Mouse (Mus musculus) adrenal gland, adult 10 weeks (tissue): ENCODE results near the gene Shisa8. TPM values are rescaled to one million over a fixed set of nuclear protein-coding genes. Genes with fewer than 3 reads are reported as not detected.

ENCODE experiments used
- polyA plus RNA-seq: library from polyadenylated mRNA; stranded (reverse); fragments of 350-450 nt; fragmentation: Illumina TruSeq; extraction: RNeasy Lipid Tissue Mini Kit (QIAGEN cat#74804); gene quantifications from one replicate; pipeline ENCODE4 v1.2.3, GENCODE M21; 2014; ENCODE audit warnings: low read depth, low replicate concordance

Shisa8 gene
- polyA plus RNA-seq, result not detected

DNA sequence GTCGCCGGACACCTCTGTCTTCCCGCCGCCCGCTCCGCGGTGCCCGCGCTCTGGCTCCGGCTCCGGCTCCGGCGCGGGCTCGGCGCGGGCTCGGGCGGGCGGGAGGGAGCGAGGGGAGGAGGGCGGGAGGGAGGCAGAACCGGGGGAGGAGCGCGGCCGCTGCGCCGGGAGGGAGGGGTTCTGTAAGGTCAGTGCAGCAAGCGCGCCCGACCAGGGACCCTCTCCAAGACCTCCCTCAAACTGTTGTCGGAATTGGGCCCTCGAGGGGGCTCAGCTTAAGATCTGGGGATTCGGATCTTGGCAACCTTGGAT is at the start of gene Shisa8:
Gene Shisa8, minus strand, starts transcription at position 64 of the 312 bp plus-strand sequence.

DNA sequence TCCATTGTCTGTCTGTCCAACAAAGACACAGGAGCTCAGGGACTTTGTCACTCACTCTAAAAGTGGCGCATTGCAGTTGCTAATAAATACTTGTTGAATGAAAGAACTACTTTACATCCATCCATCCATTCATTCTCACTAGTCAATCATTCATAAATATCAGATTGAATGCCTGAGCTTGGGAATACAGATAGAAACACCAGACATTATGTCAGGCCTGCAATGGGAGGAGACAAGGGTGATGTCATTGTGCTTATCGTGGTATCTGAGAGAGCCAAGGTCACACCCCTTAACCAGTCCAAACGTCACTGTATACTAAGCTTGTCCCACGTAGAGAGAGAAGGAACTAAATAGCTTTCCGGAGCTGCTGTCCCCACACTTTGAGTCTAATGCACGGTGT is 39.5 kb upstream of the Shisa8 start, which contains the start of gene 1500009C09Rik:
Gene 1500009C09Rik, plus strand, starts transcription at position 301 of the 400 bp plus-strand sequence.

DNA sequence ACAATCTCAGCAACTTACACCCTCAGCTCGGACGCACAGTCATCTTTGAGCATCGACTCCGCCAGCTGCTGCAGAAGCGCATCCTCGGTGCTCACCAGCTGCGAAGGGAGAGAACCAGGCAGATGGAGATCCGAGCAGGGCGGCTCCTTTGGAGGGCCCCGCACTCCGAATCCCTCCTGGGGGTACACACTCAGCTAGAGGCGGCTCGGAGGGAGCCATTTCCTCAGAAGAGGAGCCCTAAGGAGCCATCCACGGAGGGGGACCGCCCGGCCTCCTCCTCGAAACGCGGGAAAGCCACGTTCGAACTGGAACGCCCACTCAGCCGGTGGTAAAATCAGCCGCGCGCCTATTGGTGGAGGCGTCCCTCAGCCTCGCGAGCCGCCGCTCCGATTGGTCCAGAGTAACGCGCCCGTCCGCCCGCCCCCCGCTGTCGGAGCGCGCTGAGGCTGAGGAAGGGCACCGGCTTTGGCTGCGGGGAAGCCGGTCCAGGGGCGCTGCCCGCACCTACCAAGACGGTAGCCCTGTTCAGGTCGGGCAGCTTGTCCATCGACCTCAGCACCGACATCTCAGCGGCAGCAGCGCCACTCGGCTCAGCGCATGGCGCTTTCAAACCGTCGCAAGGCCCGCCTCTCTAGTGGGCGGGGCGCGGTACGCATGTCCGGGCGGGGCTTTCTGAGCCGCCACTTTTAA is 31.6 kb upstream of the Shisa8 start, which contains the start of gene Cenpm:
Gene Cenpm, minus strand, starts transcription at position 634 of the 690 bp plus-strand sequence.

DNA sequence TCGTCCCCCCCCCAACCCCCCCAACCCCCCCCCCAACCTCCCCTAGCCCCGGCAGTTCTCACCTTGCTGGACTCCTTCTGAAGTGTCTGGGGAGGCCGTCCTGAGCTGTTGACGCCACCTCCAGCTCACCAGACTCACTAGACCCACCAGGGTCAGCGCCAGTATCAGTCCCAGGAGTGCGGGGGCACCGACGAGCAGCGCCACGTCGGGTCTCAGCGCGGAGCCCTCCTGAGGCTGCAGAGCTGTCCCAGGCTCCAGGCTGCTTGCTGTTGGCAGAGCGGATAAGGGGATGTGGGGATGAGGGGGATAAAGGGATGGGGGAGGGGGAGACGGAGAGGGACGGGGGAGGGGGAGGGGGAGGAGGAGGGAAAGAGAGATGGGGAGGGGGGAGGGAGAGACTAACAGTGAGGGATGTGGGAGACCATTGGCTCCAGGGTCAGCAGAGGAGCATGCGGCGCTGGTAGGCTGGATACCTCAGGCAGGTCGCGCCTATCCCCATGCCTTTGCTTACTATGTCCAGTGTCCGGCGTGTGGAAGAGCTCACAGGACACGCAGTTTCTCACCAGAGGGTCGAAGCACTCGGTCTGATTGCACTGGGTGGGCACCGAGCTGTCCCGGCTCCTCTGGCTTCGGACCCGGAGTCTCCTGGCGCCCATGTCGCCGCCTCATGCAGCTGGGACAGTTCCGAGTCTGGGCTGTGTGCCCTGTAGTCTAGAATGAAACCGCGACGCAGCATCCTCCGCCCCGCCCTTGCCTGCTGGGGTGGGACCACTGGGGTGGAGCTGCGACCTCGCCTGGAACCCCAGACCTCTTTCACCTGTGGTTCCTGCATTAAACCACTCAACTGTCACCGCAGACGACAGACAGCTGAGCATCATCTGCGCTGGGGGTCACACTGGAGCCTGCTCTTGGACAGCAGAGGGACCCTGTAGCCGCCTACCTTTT is 11.3 kb upstream of the Shisa8 start, which contains the start of gene Tnfrsf13c:
Gene Tnfrsf13c, minus strand, starts transcription at position 713 of the 945 bp plus-strand sequence.

Other genes with a start within 250 kb of the Shisa8 start
- gene 1700029P11Rik, start 232.3 kb downstream of the Shisa8 start, polyA plus RNA-seq, result not detected
- gene Xrcc6, start 225.0 kb downstream of the Shisa8 start, polyA plus RNA-seq, result 290 TPM
- gene Desi1, start 179.0 kb downstream of the Shisa8 start, polyA plus RNA-seq, result 43.8 TPM
- 480 TPM for gene Snu13, start 165.2 kb downstream of the Shisa8 start, polyA plus RNA-seq
- not detected for gene 4930407I10Rik, start 153.7 kb downstream of the Shisa8 start, polyA plus RNA-seq
- not detected for gene Mei1, start 142.8 kb downstream of the Shisa8 start, polyA plus RNA-seq
- 1.9 TPM for gene Ccdc134, start 84.9 kb downstream of the Shisa8 start, polyA plus RNA-seq
- 14.1 TPM for gene Srebf2, start 65.6 kb downstream of the Shisa8 start, polyA plus RNA-seq
- gene Tnfrsf13c, start 11.6 kb upstream of the Shisa8 start, polyA plus RNA-seq, result not detected
- gene Cenpm, start 31.9 kb upstream of the Shisa8 start, polyA plus RNA-seq, result not detected
- gene 1500009C09Rik, start 39.6 kb upstream of the Shisa8 start, polyA plus RNA-seq, result not detected
- 2.0 TPM for gene Sept3, start 62.1 kb upstream of the Shisa8 start, polyA plus RNA-seq
- gene Wbp2nl, start 86.1 kb upstream of the Shisa8 start, polyA plus RNA-seq, result not detected
- gene Naga, start 126.1 kb upstream of the Shisa8 start, polyA plus RNA-seq, result 15.0 TPM
- not detected for gene Pheta2, start 126.1 kb upstream of the Shisa8 start, polyA plus RNA-seq
- gene Smdt1, start 126.1 kb upstream of the Shisa8 start, polyA plus RNA-seq, result 42.5 TPM
- 353 TPM for gene Ndufa6, start 141.5 kb upstream of the Shisa8 start, polyA plus RNA-seq
- gene Cyp2d22, start 167.4 kb upstream of the Shisa8 start, polyA plus RNA-seq, result 18.1 TPM
- not detected for gene Cyp2d11, start 181.2 kb upstream of the Shisa8 start, polyA plus RNA-seq
- not detected for gene Cyp2d10, start 194.4 kb upstream of the Shisa8 start, polyA plus RNA-seq
- gene Cyp2d9, start 220.6 kb upstream of the Shisa8 start, polyA plus RNA-seq, result not detected